Mouse (Mus musculus) kidney, adult 2 months (tissue): ENCODE measurements at regions not wholly inside any gene's neighbourhood (a gene's known extent, or its start where the extent isn't known, plus 50 kb on each side); places are given as distances from the start of the nearest gene placed in this dataset.

Source experiments
- CTCF ChIP-seq: fragments of 200-500 bp; conservative IDR thresholded peaks from 2 replicates; pipeline ENCODE4 v1.5.1; 2011; ENCODE audit warnings: low read depth, mild to moderate bottlenecking, control low read depth, low read length, moderate library complexity, mixed read lengths; ENCODE audit not compliant: insufficient read depth, insufficient read length
- POLR2A ChIP-seq: fragments of 200-500 bp; IDR thresholded peaks from one replicate; pipeline ENCODE4 v1.6.1; 2011; ENCODE audit warnings: low read depth, low read length, control low read depth

- TF ChIP-seq CTCF: no peak
- TF ChIP-seq POLR2A: no peak
Measured at GRCm38 (mm10) chr8:26833297-26833696, 143.8 kb upstream of the Zfp703 start.
